Mouse (Mus musculus) embryonic facial prominence, embryonic 14.5 days (tissue): ENCODE results near the gene Pgbd5. TPM values are rescaled to one million over a fixed set of nuclear protein-coding genes. Genes with fewer than 3 reads are reported as not detected.

Source experiments
- ATAC-seq: fragments of 200-750 bp; cut with Nextera tagmentation; 2 replicates; pipeline ENCODE4 v1.8.0; 2017; ENCODE audit warnings: low read depth, moderate number of reproducible peaks, moderate TSS enrichment
- DNase-seq: peaks from one replicate; pipeline ENCODE4 v3.0.0-alpha.2; 2015; ENCODE audit warnings: low spot score
- H3K27ac ChIP-seq: fragments of 300-500 bp; sonication (generic); replicated peaks from 2 replicates; pipeline ENCODE4 v1.5.1; 2014; ENCODE audit warnings: low read depth, mild to moderate bottlenecking, low read length, moderate library complexity
- H3K27me3 ChIP-seq: fragments of 300-500 bp; sonication (generic); replicated peaks from 2 replicates; pipeline ENCODE4 v1.6.1; 2014; ENCODE audit warnings: low read length; ENCODE audit not compliant: control insufficient read depth, insufficient read depth
- H3K36me3 ChIP-seq: fragments of 300-500 bp; sonication (generic); 2 replicates; pipeline ENCODE4 v1.6.1; 2014; ENCODE audit warnings: low read length, mixed read lengths; ENCODE audit not compliant: control insufficient read depth, insufficient read depth
- H3K4me1 ChIP-seq: fragments of 300-500 bp; sonication (generic); 2 replicates; pipeline ENCODE4 v1.6.1; 2014; ENCODE audit warnings: antibody characterized with exemption, low read length; ENCODE audit not compliant: control insufficient read depth, insufficient read depth
- H3K4me2 ChIP-seq: fragments of 300-500 bp; sonication (generic); 2 replicates; pipeline ENCODE4 v1.6.1; 2014; ENCODE audit warnings: low read depth, mild to moderate bottlenecking, low read length, moderate library complexity, mixed read lengths
- H3K4me3 ChIP-seq: fragments of 300-500 bp; sonication (generic); 2 replicates; pipeline ENCODE4 v1.5.1; 2014; ENCODE audit warnings: low read depth, mild to moderate bottlenecking, low read length
- H3K9ac ChIP-seq: fragments of 300-500 bp; sonication (generic); 2 replicates; pipeline ENCODE4 v1.6.1; 2014; ENCODE audit warnings: low read depth, mild to moderate bottlenecking, low read length, moderate library complexity, mixed read lengths
- H3K9me3 ChIP-seq: fragments of 300-500 bp; sonication (generic); 2 replicates; pipeline ENCODE4 v1.6.1; 2016; ENCODE audit warnings: low read length; ENCODE audit not compliant: control insufficient read depth
- whole genome bisulfite sequencing: fragments of 180-500 bp; shearing (Covaris S2); extraction: QIAGEN DNeasy Blood & Tissue Kit; methylation state at CpG from one replicate; pipeline ENCODE4 v1.1.7; 2014; 5-methylcytosine and 5-hydroxymethylcytosine counted together
- polyA plus RNA-seq: library from polyadenylated mRNA; unstranded; fragments of >200 nt; fragmentation: Nextera tagmentation; extraction: Ambion mirVana; gene quantifications from 2 replicates; pipeline ENCODE4 v1.2.1, GENCODE M21; 2014

Pgbd5 gene
- polyA plus RNA-seq, 1 experiment from 2014 or later: 3.3 TPM

GRCm38 (mm10) chr8:124418927-124419326, 20.5 kb downstream of the Pgbd5 start:
- DNase-seq (no peak), ATAC-seq (no peak)
- Histone ChIP-seq H3K27ac (no peak overlapping the region), H3K27me3 (no peaks in the 10 kb centered on the region), H3K4me3 (no peak overlapping the region), H3K9ac (no peak overlapping the region), H3K36me3 (no peaks in the 10 kb centered on the region), H3K9me3 (no peaks in the 10 kb centered on the region), H3K4me2 (no peak overlapping the region), H3K4me1 (no peaks in the 10 kb centered on the region)
- 88% methylated on average over 5 of the region's 5 CpGs for WGBS

DNA sequence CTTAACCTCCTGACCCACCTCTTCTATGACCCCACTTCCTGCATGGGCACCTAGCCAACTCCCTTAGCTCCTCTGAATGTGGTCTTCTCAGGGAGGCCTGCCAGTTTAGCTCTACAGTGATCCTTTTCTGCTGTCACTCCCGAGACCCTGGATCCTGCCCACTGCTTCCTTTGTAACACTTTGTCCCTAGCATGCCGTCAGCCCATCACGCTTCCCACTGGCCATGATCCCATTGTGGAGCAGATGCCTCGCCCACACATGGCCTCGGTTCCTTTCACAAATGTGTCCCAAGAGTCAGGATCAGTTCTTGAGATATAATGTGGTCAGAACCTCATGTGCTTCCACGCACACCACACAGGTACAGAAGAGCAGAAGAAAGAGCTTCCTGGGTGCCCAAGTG, 21.3 kb downstream of the Pgbd5 start:
- DNase-seq (no peak), ATAC-seq (no peak)
- WGBS: 88% methylated on average over 6 of the region's 6 CpGs
- no peak overlapping the region for H3K4me3 ChIP-seq
- H3K27me3 ChIP-seq: no peaks in the 10 kb centered on the region
- H3K4me1 ChIP-seq: no peaks in the 10 kb centered on the region
- H3K9ac ChIP-seq: no peak overlapping the region
- H3K27ac ChIP-seq: no peak overlapping the region
- H3K9me3 ChIP-seq: no peaks in the 10 kb centered on the region
- H3K36me3 ChIP-seq: no peaks in the 10 kb centered on the region
- no peak overlapping the region for H3K4me2 ChIP-seq

DNA sequence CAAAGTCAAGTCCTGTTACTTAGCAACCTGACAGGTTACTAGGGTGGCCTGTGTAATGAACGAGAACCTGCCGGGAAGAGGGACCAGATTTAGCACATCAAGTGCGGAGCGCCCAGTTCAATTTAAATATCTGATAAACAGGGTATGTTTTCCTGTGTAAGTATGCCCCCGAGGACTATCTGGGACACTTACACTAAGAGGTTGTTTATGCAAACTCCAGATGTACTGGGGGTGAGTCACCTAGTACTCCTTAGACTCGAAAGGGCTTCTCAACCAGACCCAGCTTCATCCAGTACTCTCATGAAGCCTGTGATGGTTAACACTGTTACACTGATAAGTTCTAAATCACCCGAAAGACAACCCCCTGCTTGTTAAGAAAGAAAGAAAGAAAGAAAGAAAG, 22.8 kb downstream of the Pgbd5 start:
- Histone ChIP-seq H3K9me3 (no peaks in the 10 kb centered on the region), H3K4me2 (no peak overlapping the region), H3K9ac (no peak overlapping the region), H3K27ac (no peak overlapping the region), H3K4me3 (no peak overlapping the region), H3K27me3 (no peaks in the 10 kb centered on the region), H3K4me1 (no peaks in the 10 kb centered on the region), H3K36me3 (no peaks in the 10 kb centered on the region)
- ATAC-seq (no peak), DNase-seq (no peak)
- 69% methylated on average over 7 of the region's 7 CpGs for WGBS

DNA sequence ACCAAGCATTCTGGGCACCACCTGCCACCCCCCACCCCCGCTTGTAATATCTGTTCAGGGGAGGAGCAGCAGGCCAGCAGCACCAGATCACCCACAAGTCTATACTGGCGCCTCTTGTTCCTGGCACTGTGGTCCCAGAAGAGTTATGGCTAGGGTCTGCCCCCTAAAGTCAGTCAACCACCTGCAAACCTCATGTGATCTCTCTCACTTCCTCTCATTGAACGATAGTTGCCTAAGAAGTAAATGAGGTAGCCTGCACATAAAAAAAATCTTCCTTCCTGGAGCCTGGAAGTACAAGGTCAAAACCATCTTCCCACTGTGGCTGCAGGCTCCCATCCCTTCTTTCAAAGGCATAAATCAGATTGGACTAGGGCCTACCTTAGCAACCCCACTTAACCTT, 23.7 kb downstream of the Pgbd5 start:
- no peak overlapping the region for H3K27ac ChIP-seq
- no peaks in the 10 kb centered on the region for H3K9me3 ChIP-seq
- 76% methylated on average over 3 of the region's 3 CpGs for WGBS
- H3K9ac ChIP-seq: no peak overlapping the region
- no peaks in the 10 kb centered on the region for H3K27me3 ChIP-seq
- no peak for DNase-seq
- no peak overlapping the region for H3K4me2 ChIP-seq
- no peak overlapping the region for H3K4me3 ChIP-seq
- no peak for ATAC-seq
- H3K4me1 ChIP-seq: no peaks in the 10 kb centered on the region
- no peaks in the 10 kb centered on the region for H3K36me3 ChIP-seq

- H3K4me1 ChIP-seq: no peaks in the 10 kb centered on the region
- no peak overlapping the region for H3K9ac ChIP-seq
- H3K4me3 ChIP-seq: no peak overlapping the region
- no peak overlapping the region for H3K4me2 ChIP-seq
- ATAC-seq: no peak
- H3K27ac ChIP-seq: no peak overlapping the region
- no peak for DNase-seq
- H3K36me3 ChIP-seq: no peaks in the 10 kb centered on the region
- 92% methylated on average over 8 of the region's 8 CpGs for WGBS
- H3K27me3 ChIP-seq: no peaks in the 10 kb centered on the region
- H3K9me3 ChIP-seq: no peaks in the 10 kb centered on the region
Observed at GRCm38 (mm10) chr8:124415002-124415401, 24.5 kb downstream of the Pgbd5 start.

DNA sequence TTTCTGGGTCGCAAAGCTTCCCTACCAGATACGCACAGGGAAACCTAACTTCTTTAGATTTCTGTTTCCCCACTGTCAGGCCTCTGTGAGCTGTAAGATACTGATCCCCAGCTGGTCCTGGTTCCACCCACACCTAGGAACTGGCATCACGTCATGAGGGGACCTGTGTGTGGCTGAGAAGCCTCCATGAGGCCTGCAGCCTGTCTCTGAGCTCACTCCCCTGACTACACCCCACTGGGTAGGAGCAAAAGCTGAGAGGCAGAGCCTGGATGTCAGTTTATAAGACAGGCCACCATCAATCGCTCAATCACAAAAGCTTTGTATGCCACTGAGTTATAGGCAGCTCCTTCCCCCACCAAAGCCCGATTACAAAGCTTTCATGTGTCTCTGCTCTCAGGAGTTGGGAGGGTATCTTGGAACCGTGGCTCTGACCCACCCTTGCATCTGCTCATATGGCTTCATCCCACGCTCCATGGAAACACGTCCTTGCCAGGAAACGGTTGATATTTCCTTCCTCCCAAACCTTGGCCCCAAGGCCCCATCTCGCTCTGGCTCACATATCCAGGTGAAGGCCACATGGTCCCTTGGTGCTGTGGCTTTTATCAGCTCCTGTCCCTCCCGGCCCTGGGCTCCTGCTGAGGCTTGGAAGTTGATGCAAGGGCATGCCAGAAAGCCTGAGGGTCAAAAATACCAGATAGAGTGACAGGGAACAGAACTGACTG, 26.1 kb downstream of the Pgbd5 start:
- no peaks in the 10 kb centered on the region for H3K36me3 ChIP-seq
- no peak for DNase-seq
- no peak overlapping the region for H3K9ac ChIP-seq
- H3K27me3 ChIP-seq: no peaks in the 10 kb centered on the region
- no peak overlapping the region for H3K4me2 ChIP-seq
- H3K4me3 ChIP-seq: no peak overlapping the region
- no peak overlapping the region for H3K27ac ChIP-seq
- no peaks in the 10 kb centered on the region for H3K4me1 ChIP-seq
- H3K9me3 ChIP-seq: no peaks in the 10 kb centered on the region
- ATAC-seq: no peak
- 71% methylated on average over 11 of the region's 11 CpGs for WGBS

DNA sequence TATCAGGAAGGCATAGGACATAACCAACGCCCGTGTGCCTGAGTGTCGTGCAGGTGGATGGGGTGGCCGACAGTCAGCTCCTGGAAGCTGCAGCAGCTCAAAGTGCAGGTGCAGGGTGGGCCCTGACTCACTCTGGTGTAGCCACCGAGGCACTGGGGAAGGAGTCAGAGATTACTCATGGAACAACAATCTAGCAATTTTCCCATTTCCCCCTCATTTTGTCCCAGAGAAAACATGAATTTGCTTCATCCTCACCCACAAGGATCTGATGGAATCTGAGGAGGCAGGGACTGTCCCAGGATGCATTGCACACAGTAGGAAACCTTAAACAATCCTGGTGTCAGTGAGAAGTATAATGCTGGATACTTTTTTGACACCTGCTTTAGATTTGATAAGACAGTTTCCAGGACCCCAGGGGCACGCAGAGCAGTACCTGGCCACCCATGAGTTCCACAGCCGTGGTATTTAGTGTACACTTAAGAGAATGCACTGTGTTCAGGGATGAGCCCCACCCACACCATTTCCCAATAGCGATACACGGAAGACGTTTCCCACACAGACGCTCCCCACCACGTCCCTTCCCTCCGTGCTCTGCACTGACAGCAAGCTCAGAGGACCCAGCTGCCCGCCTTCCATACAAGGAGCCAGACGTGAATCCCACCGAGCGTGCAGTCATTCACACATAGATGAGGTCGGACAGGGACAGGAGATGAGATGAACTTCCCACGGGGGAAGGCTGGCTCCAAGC, 26.8 kb downstream of the Pgbd5 start:
- no peaks in the 10 kb centered on the region for H3K36me3 ChIP-seq
- no peak overlapping the region for H3K4me2 ChIP-seq
- no peak for ATAC-seq
- no peak overlapping the region for H3K9ac ChIP-seq
- no peaks in the 10 kb centered on the region for H3K27me3 ChIP-seq
- WGBS: 74% methylated on average over 19 of the region's 19 CpGs
- no peaks in the 10 kb centered on the region for H3K9me3 ChIP-seq
- no peak overlapping the region for H3K4me3 ChIP-seq
- DNase-seq: no peak
- no peaks in the 10 kb centered on the region for H3K4me1 ChIP-seq
- no peak overlapping the region for H3K27ac ChIP-seq

GRCm38 (mm10) chr8:124404471-124405260, 34.8 kb downstream of the Pgbd5 start:
- H3K27me3 ChIP-seq: no peaks in the 10 kb centered on the region
- no peaks in the 10 kb centered on the region for H3K9me3 ChIP-seq
- DNase-seq: no peak
- ATAC-seq: no peak
- H3K4me2 ChIP-seq: no peak overlapping the region
- no peak overlapping the region for H3K27ac ChIP-seq
- H3K4me3 ChIP-seq: no peak overlapping the region
- no peak overlapping the region for H3K9ac ChIP-seq
- H3K36me3 ChIP-seq: no peaks in the 10 kb centered on the region
- no peaks in the 10 kb centered on the region for H3K4me1 ChIP-seq
- WGBS: 73% methylated on average over 11 of the region's 12 CpGs
